Mouse (Mus musculus) erythroblast, embryonic 14.5 days (primary cell): ENCODE results near the gene C3ar1. TPM values are rescaled to one million over a fixed set of nuclear protein-coding genes. Genes with fewer than 3 reads are reported as not detected.
A peak's percentile ranks its signal among the peaks of the same experiment; 100 is the strongest.

ENCODE experiments used
- H3K27me3 ChIP-seq: 2 replicates; pipeline ENCODE4 v1.6.1; 2012; ENCODE audit warnings: inconsistent platforms; ENCODE audit not compliant: control insufficient read depth
- H3K36me3 ChIP-seq: 2 replicates; pipeline ENCODE4 v1.6.1; 2012; ENCODE audit warnings: mild to moderate bottlenecking, inconsistent platforms; ENCODE audit not compliant: control insufficient read depth
- H3K4me1 ChIP-seq: 2 replicates; pipeline ENCODE4 v1.6.1; 2012; ENCODE audit warnings: inconsistent platforms; ENCODE audit not compliant: control insufficient read depth
- H3K4me3 ChIP-seq: replicated peaks from 2 replicates; pipeline ENCODE3; 2012; ENCODE audit warnings: moderate library complexity, mild to moderate bottlenecking, inconsistent platforms
- H3K9me3 ChIP-seq: 2 replicates; pipeline ENCODE4 v1.6.1; 2012; ENCODE audit warnings: low read length, inconsistent platforms, mixed read lengths; ENCODE audit not compliant: control insufficient read depth
- GATA1 ChIP-seq: IDR thresholded peaks from 2 replicates; pipeline ENCODE4 v1.6.1; 2012; ENCODE audit warnings: low read length, inconsistent platforms, mixed read lengths
- TAL1 ChIP-seq: IDR thresholded peaks from 3 replicates; pipeline ENCODE4 v1.6.1; 2012; ENCODE audit warnings: low read length, inconsistent platforms, mixed read lengths
- polyA plus RNA-seq: library from polyadenylated mRNA; stranded (reverse); fragments of >175 nt; gene quantifications from 2 replicates; pipeline ENCODE4 v1.2.3, GENCODE M21; 2012

C3ar1 gene
- polyA plus RNA-seq, 1 experiment: not detected

GRCm38 (mm10) chr6:122820799-122821650 is 34.9 kb downstream of the C3ar1 start:
- Histone ChIP-seq H3K36me3 (peaks cover 2% of the 10 kb centered on the region; the same call in 1 of the 2 replicates), H3K9me3 (no peaks in the 10 kb centered on the region; the same call in 1 of the 2 replicates), H3K4me1 (peaks cover 77% of the 10 kb centered on the region), H3K27me3 (peaks cover 29% of the 10 kb centered on the region), H3K4me3 (peak overlapping the region; percentile 71)
- TF ChIP-seq TAL1 (no peak), GATA1 (no peak)

- Histone ChIP-seq H3K36me3 (peaks cover 4% of the 10 kb centered on the region; the same call in 1 of the 2 replicates), H3K9me3 (no peaks in the 10 kb centered on the region; the same call in 1 of the 2 replicates), H3K27me3 (peaks cover 29% of the 10 kb centered on the region), H3K4me3 (peak overlapping the region; percentile 71), H3K4me1 (peaks cover 69% of the 10 kb centered on the region)
- TF ChIP-seq GATA1: no peak
These were observed 35.7 kb downstream of the C3ar1 start for GRCm38 (mm10) chr6:122820071-122820798.

GRCm38 (mm10) chr6:122819306-122820070 is 36.5 kb downstream of the C3ar1 start, which contains the start of gene Foxj2:
TSS of gene Foxj2 (plus strand) at chr6:122819914.
- H3K36me3 ChIP-seq: peaks cover 4% of the 10 kb centered on the region; the same call in 1 of the 2 replicates
- no peak for TF ChIP-seq GATA1
- TF ChIP-seq TAL1: no peak
- peak within 1 kb of the TSS; percentile 71 for H3K4me3 ChIP-seq
- no peaks in the 10 kb centered on the region; the same call in 1 of the 2 replicates for H3K9me3 ChIP-seq
- H3K27me3 ChIP-seq: peaks cover 29% of the 10 kb centered on the region
- H3K4me1 ChIP-seq: peaks cover 61% of the 10 kb centered on the region

GRCm38 (mm10) chr6:122813640-122814039 is 42.3 kb downstream of the C3ar1 start:
- Histone ChIP-seq H3K27me3 (no peaks in the 10 kb centered on the region), H3K4me3 (no peak overlapping the region), H3K4me1 (peaks cover 49% of the 10 kb centered on the region), H3K9me3 (no peaks in the 10 kb centered on the region; the same call in 1 of the 2 replicates), H3K36me3 (peaks cover 4% of the 10 kb centered on the region; the same call in 1 of the 2 replicates)
- TF ChIP-seq TAL1: no peak
- TF ChIP-seq GATA1: no peak

- no peak for TF ChIP-seq TAL1
- no peak for TF ChIP-seq GATA1
These were observed 43.2 kb downstream of the C3ar1 start for GRCm38 (mm10) chr6:122812716-122813115.

GRCm38 (mm10) chr6:122811771-122812600 is 44.0 kb downstream of the C3ar1 start:
- no peak for TF ChIP-seq TAL1
- TF ChIP-seq GATA1: no peak
- H3K4me1 ChIP-seq: peaks cover 36% of the 10 kb centered on the region
- H3K27me3 ChIP-seq: no peaks in the 10 kb centered on the region
- H3K4me3 ChIP-seq: peak overlapping the region; percentile 69
- H3K9me3 ChIP-seq: no peaks in the 10 kb centered on the region; the same call in 1 of the 2 replicates
- peaks cover 4% of the 10 kb centered on the region; the same call in 1 of the 2 replicates for H3K36me3 ChIP-seq

More at GRCm38 (mm10) chr6:122812716-122813115, 43.2 kb downstream of the C3ar1 start:
- Histone ChIP-seq H3K9me3 (no peaks in the 10 kb centered on the region; the same call in 1 of the 2 replicates), H3K36me3 (peaks cover 4% of the 10 kb centered on the region; the same call in 1 of the 2 replicates), H3K4me3 (peak overlapping the region; percentile 5), H3K27me3 (no peaks in the 10 kb centered on the region), H3K4me1 (peaks cover 41% of the 10 kb centered on the region)

- Histone ChIP-seq H3K36me3 (peaks cover 2% of the 10 kb centered on the region; the same call in 1 of the 2 replicates), H3K9me3 (no peaks in the 10 kb centered on the region; the same call in 1 of the 2 replicates), H3K27me3 (no peaks in the 10 kb centered on the region), H3K4me3 (peak overlapping the region; percentile 69), H3K4me1 (peaks cover 35% of the 10 kb centered on the region)
- TF ChIP-seq GATA1 (no peak), TAL1 (no peak)
These were observed 44.7 kb downstream of the C3ar1 start for GRCm38 (mm10) chr6:122811280-122811652.
